Mouse (Mus musculus): Measurements from ENCODE around the gene Vdr. TPM values are rescaled to one million over a fixed set of nuclear protein-coding genes. Genes with fewer than 3 reads are reported as not detected.

Vdr gene
- polyA plus RNA-seq, 1 experiment from 2014 or later = 0.07 TPM

DNA sequence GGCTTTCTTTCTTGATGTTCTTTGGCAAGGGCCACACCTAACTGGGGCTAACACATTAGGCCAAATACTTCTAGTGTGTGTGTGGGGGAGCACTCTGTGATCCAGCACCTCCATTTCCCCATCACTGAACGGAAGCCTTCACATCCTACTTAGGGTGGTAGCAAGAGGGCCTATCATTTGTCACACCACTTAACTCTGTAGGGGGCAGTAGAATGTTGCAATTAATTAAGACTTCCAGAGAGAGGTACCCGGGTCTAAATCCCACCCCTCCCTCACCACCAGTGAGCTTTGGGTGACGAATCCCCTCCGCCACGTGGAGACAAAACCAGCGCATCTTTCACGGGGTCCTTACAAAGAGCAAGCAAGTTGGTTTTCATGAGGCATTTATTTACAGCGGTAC, 56.4 kb downstream of the Vdr start:
- H3K27ac ChIP-seq (replicated peaks) = no peak overlapping the region
- no peak overlapping the region for H3K4me2 ChIP-seq
- no peak overlapping the region for H3K9ac ChIP-seq
- no peaks in the 10 kb centered on the region for H3K9me3 ChIP-seq
- no peaks in the 10 kb centered on the region for H3K27me3 ChIP-seq
- 0 out of 2 replicates have a peak, but pooled peaks cover 3% of the 10 kb centered on the region for H3K4me1 ChIP-seq (replicated peaks)
- 42% methylated on average over 8 of the region's 8 CpGs for WGBS
- ATAC-seq (ENCODE audit: low read depth) = no peak
- no peaks in the 10 kb centered on the region for H3K36me3 ChIP-seq
- no peak overlapping the region for H3K4me3 ChIP-seq

DNA sequence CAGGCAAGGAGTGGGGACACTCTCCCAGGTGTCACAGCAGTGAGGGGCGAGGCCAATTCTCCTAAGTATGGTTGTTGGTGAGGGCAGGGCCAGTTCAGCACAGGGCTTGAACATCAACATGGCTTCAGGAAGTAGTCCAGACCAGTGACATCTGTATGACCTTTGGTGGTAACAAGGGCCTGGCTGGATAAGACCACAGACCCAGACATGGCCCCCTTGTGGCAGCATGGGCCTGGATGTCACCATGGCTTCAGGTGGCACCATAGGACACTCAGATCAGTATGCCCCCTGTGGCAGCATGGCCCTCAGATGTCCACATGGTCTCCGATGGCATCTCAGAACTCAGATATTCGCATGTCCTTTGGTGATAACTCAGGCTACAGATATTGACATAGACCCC, 58.1 kb downstream of the Vdr start:
- H3K4me1 ChIP-seq (replicated peaks) = 0 out of 2 replicates have a peak, but pooled peaks cover 4% of the 10 kb centered on the region
- ATAC-seq (ENCODE audit: low read depth) = no peak
- H3K4me3 ChIP-seq = no peak overlapping the region
- no peak overlapping the region for H3K27ac ChIP-seq (replicated peaks)
- no peaks in the 10 kb centered on the region for H3K36me3 ChIP-seq
- no peaks in the 10 kb centered on the region for H3K27me3 ChIP-seq
- WGBS = 84% methylated on average over 3 of the region's 3 CpGs
- no peaks in the 10 kb centered on the region for H3K9me3 ChIP-seq
- H3K9ac ChIP-seq = no peak overlapping the region
- H3K4me2 ChIP-seq = no peak overlapping the region

DNA sequence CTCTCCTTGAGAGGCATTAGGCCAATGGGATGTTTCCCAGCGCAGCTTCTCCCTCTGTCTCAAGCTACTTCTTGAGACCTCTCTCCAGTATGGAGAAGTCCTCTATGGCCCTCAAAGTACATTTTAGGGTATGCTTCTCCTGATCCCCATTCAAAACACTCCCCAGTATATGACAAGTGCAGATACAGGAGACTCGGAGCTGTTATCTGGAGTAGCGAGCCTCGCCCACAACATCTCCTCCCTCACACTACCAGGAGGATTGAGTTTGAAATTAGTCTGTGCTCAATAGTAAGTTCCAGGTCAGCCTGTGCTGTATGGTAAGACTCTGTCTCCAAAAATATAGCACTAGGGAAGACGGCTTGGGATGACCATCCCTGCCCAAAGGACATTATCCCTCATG, 59.4 kb downstream of the Vdr start:
- H3K9me3 ChIP-seq = no peaks in the 10 kb centered on the region
- 87% methylated on average over 5 of the region's 5 CpGs for WGBS
- no peaks in the 10 kb centered on the region for H3K36me3 ChIP-seq
- no peak overlapping the region for H3K9ac ChIP-seq
- no peaks in the 10 kb centered on the region for H3K27me3 ChIP-seq
- H3K4me3 ChIP-seq = no peak overlapping the region
- no peak overlapping the region for H3K27ac ChIP-seq (replicated peaks)
- ATAC-seq (ENCODE audit: low read depth) = no peak
- H3K4me1 ChIP-seq (replicated peaks) = 0 out of 2 replicates have a peak, but pooled peaks cover 4% of the 10 kb centered on the region
- no peak overlapping the region for H3K4me2 ChIP-seq

DNA sequence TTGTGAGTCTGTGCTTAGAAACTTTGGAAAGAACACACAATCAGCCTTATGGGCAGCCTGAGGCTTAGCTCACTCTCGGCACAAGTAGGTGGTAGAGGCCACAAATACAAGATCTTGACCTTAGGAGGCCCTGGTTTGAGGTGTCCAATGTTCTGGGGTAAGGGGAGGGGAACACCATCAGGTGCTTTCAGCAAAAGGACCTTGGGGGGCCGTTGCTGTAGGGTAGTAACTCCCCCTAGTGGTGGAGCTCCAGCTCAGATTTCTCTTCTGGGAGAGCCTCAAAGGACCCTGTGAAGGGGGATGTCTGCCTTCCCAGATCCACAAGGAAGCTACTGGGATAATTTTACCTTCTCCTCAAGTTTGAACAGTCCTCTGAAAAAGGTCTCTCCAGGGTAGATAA, 60.0 kb downstream of the Vdr start:
- Histone ChIP-seq H3K36me3 (no peaks in the 10 kb centered on the region), H3K9ac (no peak overlapping the region), H3K27ac (replicated peaks) (no peak overlapping the region), H3K27me3 (no peaks in the 10 kb centered on the region), H3K4me2 (no peak overlapping the region), H3K9me3 (no peaks in the 10 kb centered on the region), H3K4me1 (replicated peaks) (0 out of 2 replicates have a peak, but pooled peaks cover 4% of the 10 kb centered on the region), H3K4me3 (no peak overlapping the region)
- WGBS = 19% methylated on average over 2 of the region's 2 CpGs
- no peak for ATAC-seq (ENCODE audit: low read depth)

DNA sequence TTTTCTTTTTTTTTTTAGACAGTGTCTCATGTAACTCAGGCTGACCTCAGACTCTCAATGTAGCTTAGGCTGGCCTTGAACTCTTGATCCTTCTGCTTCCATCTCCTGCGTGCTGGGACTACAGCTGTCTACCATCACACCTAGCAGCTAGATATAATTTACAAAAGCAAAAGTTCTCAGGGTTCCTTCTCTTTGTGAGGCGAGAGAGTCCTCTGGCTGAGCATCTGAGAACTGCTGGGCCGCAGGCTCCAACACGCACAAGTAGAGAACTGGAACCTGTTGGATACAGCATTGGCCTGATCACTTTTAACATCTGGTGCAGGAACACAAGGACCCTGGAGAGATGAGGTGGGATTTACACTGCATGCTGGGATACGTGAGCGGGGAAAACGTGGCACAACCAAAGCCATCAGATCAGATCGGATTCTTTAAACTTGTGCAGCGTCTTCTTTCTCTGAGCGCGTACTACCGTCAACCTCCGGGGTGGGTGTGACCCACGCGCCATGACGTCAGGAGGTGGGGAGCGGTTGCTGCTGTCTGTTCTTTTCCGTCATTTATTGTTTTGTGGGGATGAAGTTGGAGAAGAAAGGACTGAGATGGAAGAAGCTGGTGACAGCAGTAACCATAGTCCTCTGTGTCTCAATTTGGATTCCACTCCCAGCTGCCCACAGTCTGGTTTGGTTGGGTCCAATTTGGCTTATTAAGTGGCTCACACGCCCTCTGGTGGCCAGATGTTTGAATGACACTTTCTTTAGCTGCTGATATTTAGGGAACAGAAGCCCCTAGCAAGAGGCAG, 61.1 kb downstream of the Vdr start:
- H3K9ac ChIP-seq = peak overlapping the region; percentile 60
- H3K27me3 ChIP-seq = no peaks in the 10 kb centered on the region
- 7% methylated on average over 19 of the region's 19 CpGs for WGBS
- H3K36me3 ChIP-seq = no peaks in the 10 kb centered on the region
- H3K4me3 ChIP-seq = peak overlapping the region; percentile 38
- H3K4me1 ChIP-seq (replicated peaks) = 0 out of 2 replicates have a peak, but pooled peaks cover 4% of the 10 kb centered on the region
- peak overlapping the region; percentile 65 for H3K4me2 ChIP-seq
- peak overlapping the region; percentile 52 for H3K27ac ChIP-seq (replicated peaks)
- no peaks in the 10 kb centered on the region for H3K9me3 ChIP-seq
- ATAC-seq (ENCODE audit: low read depth) = peak; percentile 84; the same call in 1 of the 2 replicates

DNA sequence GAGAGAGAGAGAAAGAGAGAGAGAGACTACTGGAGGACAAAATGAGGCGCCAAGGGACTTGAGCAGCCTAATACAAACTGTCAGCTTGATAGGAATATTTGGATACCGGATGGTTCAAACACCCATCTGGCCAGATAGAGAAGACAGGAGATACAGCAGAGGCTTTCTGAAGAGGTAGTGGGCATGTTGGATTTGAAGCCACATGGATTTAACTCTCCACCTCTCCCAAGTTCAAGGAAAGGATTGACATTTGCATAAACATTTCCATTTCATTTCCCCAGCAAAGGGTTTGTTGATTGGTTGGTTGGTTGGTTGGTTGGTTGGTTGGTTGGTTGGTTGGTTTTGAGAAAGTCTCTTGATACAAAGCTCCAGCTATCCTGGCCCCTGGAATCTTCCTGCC, 62.6 kb downstream of the Vdr start:
- no peaks in the 10 kb centered on the region for H3K9me3 ChIP-seq
- no peak for ATAC-seq (ENCODE audit: low read depth)
- no peak overlapping the region for H3K27ac ChIP-seq (replicated peaks)
- H3K4me1 ChIP-seq (replicated peaks) = 0 out of 2 replicates have a peak, but pooled peaks cover 4% of the 10 kb centered on the region
- H3K4me3 ChIP-seq = no peak overlapping the region
- H3K9ac ChIP-seq = no peak overlapping the region
- H3K4me2 ChIP-seq = no peak overlapping the region
- no peaks in the 10 kb centered on the region for H3K27me3 ChIP-seq
- H3K36me3 ChIP-seq = no peaks in the 10 kb centered on the region
- WGBS = 91% methylated on average over 2 of the region's 2 CpGs

DNA sequence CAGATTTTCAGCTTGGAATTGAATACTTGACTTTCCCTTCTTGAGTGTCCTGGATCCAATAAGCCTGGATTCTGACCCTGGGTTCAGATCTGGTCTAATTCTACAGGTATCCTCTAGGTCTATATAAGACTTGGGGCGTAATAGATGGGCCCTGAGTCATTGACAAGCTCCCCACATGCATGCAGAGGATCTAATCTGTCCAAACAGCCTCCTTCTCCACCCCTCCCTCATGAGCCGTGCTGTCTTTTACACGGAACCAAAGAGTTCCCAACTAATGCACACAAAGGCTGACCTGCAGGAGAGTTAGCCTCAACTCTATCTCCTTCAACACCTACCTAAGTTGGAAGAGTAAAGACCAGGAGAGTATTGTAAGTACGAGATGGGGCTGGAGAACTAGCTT, 63.1 kb downstream of the Vdr start:
- no peak overlapping the region for H3K27ac ChIP-seq (replicated peaks)
- H3K27me3 ChIP-seq = no peaks in the 10 kb centered on the region
- 0 out of 2 replicates have a peak, but pooled peaks cover 4% of the 10 kb centered on the region for H3K4me1 ChIP-seq (replicated peaks)
- H3K36me3 ChIP-seq = no peaks in the 10 kb centered on the region
- no peak for ATAC-seq (ENCODE audit: low read depth)
- no peaks in the 10 kb centered on the region for H3K9me3 ChIP-seq
- no peak overlapping the region for H3K4me3 ChIP-seq
- no peak overlapping the region for H3K4me2 ChIP-seq
- no peak overlapping the region for H3K9ac ChIP-seq
- 88% methylated on average over 4 of the region's 4 CpGs for WGBS

DNA sequence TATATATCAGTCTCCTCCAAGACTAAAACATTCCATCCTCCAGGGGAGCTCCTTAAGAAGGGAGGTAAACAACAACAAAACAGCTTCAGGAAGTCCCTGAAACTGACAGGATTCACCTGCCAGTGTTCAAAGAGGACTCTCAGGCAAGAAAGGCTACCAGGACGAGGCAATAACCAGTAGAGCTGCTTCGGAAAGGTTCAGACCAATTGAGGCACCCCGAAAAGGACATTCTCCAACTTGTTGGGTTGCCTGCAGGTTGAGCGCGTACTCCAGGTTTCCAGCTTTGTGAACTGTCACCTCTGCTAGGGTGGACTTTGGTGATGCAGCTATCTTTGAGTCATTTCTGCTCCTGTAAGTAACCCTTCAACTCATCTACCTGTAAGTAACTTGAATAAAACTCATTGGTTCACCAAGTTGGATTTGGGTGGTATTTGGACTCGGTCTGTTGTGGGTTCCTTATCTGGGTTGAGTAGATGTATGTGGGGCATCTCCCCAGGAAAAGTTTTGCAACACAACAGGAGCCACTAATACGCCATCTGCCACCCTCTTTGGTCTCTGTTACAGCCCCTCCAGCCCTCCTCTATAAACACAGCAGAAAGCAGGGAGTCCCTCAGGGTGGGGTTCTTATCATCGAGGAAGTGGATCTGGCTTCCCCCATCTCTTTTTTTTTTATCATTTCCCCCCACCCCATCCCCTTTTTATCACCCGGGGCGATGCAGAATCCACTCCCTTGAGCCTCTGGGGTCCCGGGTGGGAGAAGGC, 64.1 kb downstream of the Vdr start:
- H3K4me3 ChIP-seq = no peak overlapping the region
- ATAC-seq (ENCODE audit: low read depth) = no peak
- 90% methylated on average over 11 of the region's 11 CpGs for WGBS
- H3K36me3 ChIP-seq = no peaks in the 10 kb centered on the region
- H3K9ac ChIP-seq = no peak overlapping the region
- H3K9me3 ChIP-seq = no peaks in the 10 kb centered on the region
- H3K27me3 ChIP-seq = no peaks in the 10 kb centered on the region
- H3K27ac ChIP-seq (replicated peaks) = no peak overlapping the region
- H3K4me1 ChIP-seq (replicated peaks) = 0 out of 2 replicates have a peak, but pooled peaks cover 4% of the 10 kb centered on the region
- H3K4me2 ChIP-seq = no peak overlapping the region

DNA sequence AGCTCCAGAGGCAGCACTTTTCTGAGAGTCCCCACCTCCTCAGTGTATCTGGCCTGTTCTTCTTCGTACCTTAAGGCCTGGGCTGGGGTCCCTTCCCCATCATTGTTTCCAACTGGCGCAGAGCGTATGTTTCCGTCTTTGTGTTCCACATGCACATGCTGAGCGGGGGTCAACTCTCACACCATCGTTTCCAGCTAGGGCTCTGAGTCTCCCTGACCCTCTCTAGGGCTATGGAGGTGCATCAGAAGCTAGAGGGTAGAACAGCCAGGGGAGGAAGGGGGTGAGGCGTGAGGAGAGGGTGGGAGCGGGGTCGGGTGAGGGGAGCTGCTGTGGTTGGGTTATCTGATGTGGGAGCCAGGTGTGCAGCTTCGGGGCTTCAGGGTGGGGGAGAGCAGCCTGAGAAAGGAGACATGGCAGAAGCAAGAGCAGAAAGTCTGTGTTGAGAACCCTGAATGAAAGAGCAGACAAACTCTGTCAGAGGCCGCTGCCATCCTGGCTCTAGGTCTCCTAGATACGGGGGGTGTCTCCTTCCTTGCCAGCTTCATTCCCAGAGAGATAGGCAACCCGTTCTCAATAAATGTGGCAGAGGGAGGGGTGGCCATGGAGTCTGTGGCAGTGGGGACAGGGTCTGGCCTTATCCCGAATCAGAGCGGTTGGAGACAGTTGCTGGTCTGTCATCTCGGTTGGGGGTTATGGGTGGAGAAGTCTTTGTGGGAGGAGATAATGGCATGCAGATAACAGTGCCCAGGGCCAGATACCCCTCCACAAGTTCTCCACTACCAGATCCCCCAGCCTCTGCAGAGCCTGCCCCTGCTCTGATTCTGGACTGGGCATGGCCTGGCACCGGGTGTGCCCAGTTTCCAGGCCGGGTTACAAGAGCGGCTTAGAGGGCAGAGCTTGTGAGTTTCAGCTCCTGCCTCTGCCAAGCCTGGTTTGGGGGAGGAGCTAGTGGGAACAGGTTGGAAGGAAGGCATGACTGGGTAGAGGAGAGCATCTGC, 66.1 kb downstream of the Vdr start, which contains the start of gene Hdac7:
Gene Hdac7, minus strand, starts transcription at position 466 of the 998 bp plus-strand sequence.
- Histone ChIP-seq H3K27ac (replicated peaks) (no peak within 1 kb of the TSS), H3K4me2 (no peak within 1 kb of the TSS), H3K4me3 (no peak within 1 kb of the TSS), H3K4me1 (replicated peaks) (peaks cover 13% of the 10 kb centered on the region; the same call in 1 of the 2 replicates), H3K36me3 (no peaks in the 10 kb centered on the region), H3K27me3 (no peaks in the 10 kb centered on the region), H3K9ac (no peak within 1 kb of the TSS), H3K9me3 (no peaks in the 10 kb centered on the region)
- WGBS = 74% methylated on average over 19 of the region's 19 CpGs
- no peak for ATAC-seq (ENCODE audit: low read depth)

DNA sequence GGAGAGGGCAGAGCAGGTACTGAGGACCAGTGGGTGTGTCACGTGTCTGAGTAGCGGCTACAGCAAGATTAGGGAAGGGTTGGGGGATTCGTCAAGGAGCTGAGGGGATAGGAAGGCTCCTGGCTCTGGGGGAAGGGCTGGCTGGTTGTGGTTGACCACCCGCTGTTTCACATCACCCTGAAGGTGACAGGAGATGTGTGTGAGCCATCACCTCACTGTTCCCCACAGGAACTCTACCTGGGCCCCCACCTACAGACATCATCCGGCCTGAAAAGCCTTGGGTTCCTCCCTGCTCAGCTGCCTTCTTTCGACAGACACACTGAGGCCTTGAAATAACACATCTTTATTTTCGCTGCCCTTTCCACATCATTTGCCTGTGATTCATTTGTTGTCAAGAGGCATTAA, 67.2 kb downstream of the Vdr start:
- WGBS = 80% methylated on average over 7 of the region's 7 CpGs
- H3K9me3 ChIP-seq = no peaks in the 10 kb centered on the region
- peaks cover 10% of the 10 kb centered on the region; the same call in 1 of the 2 replicates for H3K4me1 ChIP-seq (replicated peaks)
- no peak overlapping the region for H3K4me2 ChIP-seq
- H3K4me3 ChIP-seq = no peak overlapping the region
- no peak overlapping the region for H3K27ac ChIP-seq (replicated peaks)
- no peak for ATAC-seq (ENCODE audit: low read depth)
- H3K27me3 ChIP-seq = no peaks in the 10 kb centered on the region
- H3K9ac ChIP-seq = no peak overlapping the region
- H3K36me3 ChIP-seq = no peaks in the 10 kb centered on the region

DNA sequence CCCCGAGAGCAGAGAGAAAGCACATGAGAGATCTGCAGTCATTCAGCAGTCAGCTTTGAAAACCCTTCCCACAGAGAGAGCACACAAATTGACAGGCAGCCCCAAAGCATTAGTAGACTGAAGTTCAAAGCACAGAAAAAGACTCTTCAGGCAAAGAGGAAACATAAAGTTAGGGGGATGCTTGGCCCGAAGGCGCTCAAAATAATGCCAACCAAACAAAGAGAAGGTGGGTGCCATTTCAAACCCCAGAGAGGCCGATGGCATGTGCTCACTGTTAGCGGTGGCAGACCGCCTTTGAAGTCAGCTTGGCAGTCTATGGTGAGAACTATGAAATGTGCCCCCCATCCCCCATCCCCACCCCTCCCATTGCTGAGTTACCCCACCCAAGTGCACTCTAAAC, 68.4 kb downstream of the Vdr start:
- no peak for ATAC-seq (ENCODE audit: low read depth)
- WGBS = 87% methylated on average over 6 of the region's 6 CpGs

More for the DNA sequence above, 68.4 kb downstream of the Vdr start:
- no peaks in the 10 kb centered on the region for H3K36me3 ChIP-seq
- H3K27me3 ChIP-seq = no peaks in the 10 kb centered on the region
- H3K27ac ChIP-seq (replicated peaks) = no peak overlapping the region
- H3K4me1 ChIP-seq (replicated peaks) = peaks cover 18% of the 10 kb centered on the region
- no peak overlapping the region for H3K9ac ChIP-seq
- no peaks in the 10 kb centered on the region for H3K9me3 ChIP-seq
- no peak overlapping the region for H3K4me2 ChIP-seq
- no peak overlapping the region for H3K4me3 ChIP-seq
